Mouse (Mus musculus): Measurements from ENCODE around the gene Zfp691.

The Zfp691 gene

DNA sequence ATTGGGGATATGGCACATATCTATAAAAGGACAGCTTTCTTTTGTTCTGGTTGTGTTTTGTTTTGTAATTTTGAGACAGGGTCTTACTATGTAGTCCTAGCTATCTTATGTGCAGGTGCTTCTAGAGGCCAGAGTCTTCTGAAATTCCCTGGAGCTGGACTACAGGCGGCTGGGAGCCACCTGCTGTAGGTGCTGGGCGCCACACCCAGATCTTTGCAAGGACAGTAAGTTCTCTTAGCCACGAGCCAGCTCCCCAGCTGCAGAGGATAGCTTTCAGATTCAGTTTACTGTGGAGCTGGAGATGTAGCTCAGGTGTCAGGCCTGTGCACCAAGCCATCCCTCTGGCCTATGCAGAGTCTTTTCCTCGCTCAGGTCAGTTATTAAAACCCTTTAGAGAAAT lies 6.9 kb downstream of the Zfp691 start:
- no peak for DNase-seq

DNA sequence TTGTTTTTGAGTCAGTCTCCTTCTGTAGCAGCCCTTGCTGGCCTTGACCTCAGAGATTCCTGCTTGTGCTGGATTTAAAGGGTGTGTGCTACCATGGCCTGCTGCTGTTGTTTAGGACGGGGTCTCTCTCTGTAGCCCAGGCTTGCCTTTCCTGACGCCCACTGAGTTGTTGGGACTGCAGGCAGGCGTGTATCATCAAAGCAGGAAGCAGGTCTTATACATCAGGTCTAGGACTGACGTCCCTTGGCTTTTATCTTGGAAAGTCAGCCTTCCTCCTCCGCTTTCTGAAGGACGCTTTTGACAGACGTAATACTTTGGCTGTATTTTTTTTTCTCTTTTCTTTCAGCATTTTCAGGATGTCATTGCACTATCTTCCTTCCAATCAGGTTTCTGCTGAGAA lies 8.1 kb downstream of the Zfp691 start:
- no peak for DNase-seq

DNA sequence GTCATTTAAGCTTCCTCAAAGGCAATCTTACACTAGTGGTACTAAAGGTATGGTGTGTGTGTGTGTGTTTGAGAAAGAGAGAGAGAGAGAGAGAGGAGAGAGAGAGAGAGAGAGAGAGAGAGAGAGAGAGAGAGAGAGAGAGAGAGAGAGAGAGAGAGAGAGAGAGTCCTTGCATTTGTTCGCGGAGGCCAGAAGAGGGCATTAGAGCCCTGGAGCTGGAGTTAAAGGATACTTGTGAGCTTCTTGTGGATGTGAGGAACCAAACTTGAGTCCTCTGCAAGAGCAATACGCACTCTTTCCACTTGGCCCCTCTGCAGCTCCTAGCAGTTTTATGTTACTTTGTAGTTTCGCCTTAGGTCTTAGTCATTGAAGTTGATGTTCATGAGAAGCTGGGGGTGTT lies 11.0 kb downstream of the Zfp691 start:
- peak; percentile 42 for DNase-seq

DNA sequence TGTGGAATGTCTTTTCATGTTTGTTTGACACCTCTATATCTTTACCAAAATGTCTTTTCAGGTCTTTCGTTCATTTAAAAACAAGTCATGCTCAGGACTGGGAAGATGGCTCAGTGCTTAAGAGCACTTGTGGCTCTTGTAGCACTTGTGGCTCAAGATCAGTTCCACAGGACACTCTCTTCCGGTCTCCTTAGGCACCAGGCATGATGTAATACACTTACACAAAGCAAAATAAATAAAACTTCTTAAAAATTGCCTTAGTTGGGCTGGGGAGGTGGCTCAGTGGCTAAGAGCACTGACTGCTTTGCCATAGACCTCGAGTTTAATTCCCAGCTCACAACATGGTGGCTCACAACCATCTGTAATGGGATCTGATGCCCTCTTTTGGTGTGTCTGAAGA lies 12.6 kb downstream of the Zfp691 start:
- DNase-seq, result no peak

DNA sequence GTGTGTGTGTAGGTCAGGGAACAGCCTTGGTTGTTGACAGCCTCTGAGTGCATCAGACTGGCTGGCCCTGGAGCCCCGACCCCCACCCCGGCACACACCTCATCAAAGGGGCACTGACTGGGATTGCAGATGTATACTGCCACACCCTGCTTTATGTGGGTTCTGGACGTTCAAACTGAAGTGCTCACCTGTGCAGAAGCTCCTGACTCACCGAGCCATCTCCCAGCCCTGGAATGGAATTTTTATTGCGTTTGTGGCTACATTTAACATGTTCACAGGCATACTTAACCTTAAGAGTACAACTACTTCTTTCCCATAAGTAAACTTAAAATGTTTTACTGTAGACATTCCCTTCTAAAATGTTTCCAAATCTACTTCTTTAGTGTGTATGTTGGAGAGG lies 16.1 kb downstream of the Zfp691 start:
- no peak for DNase-seq

DNA sequence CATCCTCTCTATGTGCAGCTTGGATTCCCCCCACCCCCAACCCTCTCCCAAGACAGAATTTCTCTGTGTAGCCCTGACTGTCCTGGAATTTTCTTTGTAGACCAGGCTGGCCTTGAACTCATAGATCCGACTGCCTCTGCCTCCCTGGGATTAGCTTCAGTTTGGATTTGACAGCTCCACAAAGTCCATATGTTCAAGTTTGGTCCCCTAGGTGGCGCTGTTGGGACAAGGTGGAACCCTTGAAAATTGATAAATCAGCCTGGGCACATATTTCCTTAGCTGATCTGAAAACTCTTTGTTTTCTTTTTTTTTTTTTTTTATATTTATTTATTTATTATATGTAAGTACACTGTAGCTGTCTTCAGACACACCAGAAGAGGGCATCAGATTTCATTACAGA lies 16.8 kb downstream of the Zfp691 start:
- DNase-seq, result peak; percentile 68

DNA sequence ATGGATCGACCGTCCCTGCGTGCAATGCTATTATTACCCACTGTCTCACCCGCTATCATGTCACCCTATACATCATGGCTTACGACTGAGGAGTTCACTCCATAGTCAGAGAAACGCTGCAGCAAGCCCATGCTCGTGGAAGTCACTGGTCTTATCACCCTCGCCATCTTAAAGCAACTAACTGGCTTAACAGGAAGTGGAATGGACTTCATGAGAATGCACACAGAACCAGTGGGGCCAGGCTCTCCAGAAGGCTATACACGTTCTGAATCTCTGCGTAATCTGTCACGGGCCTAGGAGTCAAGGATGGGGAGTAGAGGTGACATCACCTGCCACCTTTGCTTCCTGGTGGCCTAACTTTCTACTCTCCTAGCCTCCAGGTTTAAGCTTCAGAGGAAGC lies 25.3 kb downstream of the Zfp691 start:
- DNase-seq, result no peak

DNA sequence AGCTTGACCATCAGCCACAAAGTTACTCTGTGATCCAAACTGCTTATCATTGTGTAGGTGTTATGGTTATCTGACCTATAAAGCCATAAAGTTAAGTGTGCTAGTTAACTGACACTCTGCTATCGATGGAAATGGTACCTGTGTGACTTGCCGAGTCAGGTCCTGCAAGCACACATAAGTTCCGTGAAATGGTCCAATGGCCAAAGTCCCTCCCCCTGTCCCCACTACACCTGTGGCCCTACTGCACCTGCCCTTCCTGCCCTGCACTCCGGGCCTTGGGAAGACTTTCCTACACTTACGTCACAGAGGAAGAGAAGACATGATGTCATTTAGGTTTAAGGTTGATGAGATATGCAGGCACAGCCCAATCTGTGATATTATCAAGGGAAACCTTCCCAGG lies 26.6 kb downstream of the Zfp691 start:
- DNase-seq, result no peak

DNA sequence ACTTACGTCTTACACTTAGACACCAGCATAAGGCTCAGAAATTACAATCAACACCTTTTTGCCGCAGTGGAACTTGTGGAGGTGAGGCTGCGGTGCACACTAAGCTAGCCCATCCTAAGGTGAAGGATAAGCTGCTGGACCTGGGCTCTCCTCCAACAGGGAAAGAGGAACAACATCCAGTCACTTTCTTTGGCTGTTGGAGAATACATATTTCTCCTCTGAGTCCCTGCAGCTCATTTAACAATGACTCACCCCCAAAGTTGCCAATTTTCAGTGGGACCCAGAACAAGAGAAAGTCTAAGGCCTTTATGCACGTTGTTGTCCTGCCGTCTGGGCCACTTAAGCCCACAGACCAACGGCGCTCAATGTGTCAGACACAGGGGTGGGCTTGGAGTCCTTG lies 27.2 kb downstream of the Zfp691 start:
- DNase-seq, result no peak

DNA sequence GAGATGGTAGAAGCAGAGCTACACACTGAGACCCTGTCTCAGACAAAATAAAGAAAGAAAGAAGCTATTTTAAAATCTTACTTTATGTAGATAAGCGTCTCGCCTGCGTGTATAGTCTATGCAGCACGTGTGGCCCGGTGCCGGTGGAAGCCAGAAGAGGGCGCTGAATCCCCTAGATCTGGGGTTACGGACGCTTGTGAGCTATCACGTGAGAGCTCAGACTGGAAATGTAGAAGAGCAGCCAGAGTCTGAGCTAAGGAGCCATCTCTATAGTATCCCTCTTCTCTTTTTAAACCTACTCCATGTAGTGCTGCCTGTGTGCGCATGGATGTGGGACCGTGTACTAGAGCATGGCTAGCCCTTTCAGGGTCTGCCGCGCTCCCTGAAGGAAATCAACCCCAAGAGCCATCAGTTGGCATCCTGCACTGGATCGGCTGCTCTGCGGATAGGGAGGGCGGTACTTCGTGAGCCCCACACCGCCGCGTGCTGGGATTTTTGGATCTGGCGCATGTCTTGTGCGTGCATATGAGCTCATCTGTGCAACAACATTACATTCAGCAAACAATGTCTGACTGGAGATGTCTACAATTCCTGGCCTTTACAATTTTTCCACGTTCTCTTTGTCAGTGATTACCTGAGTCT lies 31.6 kb downstream of the Zfp691 start:
- peak; percentile 82 for DNase-seq

DNA sequence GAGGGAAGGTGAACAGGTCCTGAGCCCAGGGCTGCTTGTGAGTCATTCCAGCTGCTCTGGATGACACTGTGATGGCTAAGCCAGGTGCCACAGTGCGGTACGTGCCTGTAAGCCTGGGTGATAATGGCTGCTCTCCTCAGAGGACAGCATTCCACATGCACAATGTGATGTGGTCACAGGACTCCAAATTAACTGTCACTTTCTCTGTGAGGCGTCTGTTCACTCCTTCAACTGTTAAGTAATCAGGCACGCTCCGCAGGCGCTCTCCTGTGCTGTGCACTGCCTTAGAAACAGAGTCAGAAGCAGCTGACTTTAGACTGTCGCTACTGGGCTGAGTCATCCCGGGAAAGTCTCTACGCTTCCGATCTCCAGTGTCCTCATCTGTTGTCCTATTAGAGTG lies 32.8 kb downstream of the Zfp691 start:
- DNase-seq, result peak; percentile 64

DNA sequence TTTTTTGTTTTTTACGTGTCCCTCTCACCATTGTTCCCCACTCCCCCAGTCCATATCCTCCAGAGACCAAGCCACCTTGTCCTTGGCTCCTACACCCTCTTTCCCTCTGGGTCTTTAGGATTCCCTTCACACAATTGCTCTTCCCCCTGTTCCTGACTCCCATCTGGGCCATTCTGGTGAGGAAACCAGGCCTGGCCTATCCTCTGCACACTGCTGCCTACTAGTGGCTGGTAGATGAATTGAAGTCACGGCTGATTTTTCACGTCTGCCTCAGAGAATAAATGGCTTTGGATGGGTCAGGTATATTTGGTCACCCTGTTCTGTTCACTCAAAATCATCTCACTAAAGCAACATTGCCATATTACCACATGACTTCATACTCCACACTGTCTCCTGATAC lies 33.9 kb downstream of the Zfp691 start:
- peak; percentile 71 for DNase-seq

DNA sequence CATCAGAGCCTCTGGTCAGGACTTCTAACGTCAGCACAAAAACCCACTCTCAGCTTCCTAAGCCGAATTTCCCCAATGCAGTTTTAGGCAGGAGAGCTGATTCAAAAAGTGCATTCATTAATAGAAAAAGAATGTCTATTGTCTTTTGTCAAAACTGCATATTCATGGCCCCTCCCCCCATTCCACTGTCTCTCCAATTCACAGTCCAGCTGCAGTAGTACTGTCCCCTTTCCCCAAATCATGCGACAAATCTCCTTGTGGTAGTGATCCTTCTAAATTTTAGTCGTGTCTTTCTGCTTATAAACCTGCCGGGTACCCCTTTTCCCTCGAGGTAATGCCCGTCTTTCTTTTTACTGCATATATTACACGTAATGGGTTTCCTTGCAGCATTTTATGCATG lies 35.2 kb downstream of the Zfp691 start:
- peak; percentile 59 for DNase-seq

DNA sequence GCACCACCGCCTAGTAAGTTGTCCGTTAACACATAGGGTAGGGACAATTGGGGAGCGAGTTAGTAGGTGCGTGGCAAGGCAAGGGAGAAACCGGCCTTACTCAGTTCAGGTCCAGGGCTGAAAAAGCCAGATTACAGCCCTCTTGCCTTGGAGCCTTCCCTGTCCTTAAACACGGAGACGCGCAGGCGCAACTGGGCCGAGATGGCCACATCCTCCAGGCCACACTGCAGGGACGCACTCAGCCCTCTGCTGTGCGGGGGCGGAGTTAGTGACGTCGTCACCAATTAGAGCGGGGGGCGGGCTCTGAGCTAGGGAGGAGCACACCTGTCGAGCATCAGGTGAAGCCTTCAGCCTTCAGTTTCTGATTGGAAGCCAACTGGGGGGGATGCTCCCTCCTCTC lies 35.8 kb downstream of the Zfp691 start:
- DNase-seq, result peak; percentile 79

DNA sequence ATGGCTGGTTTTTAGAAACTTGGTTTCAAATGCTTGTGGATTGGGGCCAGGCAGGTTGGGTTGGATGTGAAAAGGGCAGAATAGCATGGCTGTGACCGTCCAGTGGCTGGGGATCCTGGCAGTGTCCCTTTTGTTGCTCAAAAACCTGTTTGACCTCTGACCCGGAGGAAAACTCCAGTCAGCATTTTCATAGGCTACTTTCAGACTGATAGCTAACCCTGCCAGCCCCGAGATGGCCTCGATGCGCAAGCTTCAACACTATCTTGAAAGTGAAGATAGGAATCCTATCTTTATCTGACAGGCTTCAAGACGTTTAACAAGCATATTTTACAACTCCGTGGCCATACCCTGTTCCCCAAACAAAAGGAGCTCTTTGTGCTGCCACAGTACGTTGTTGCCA lies 36.7 kb downstream of the Zfp691 start:
- no peak for DNase-seq

DNA sequence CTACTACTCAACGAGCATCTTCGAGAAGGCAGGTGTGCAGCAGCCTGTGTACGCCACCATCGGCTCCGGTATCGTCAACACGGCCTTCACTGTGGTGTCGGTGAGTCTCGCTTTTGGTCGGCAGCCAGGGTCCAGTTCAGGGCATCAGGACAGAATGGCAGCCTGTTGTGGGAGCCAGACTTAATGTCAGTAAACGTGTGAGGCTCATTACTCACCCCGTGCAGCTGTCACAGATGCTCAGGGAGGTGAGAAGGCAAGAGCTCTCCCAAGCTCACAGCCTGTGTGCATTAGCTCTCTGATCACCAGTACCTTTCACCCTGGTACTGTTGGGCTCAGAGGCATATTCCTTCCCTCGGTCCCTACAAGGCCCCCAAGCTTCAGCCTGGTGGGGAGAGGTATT lies 40.1 kb downstream of the Zfp691 start:
- DNase-seq, result no peak

DNA sequence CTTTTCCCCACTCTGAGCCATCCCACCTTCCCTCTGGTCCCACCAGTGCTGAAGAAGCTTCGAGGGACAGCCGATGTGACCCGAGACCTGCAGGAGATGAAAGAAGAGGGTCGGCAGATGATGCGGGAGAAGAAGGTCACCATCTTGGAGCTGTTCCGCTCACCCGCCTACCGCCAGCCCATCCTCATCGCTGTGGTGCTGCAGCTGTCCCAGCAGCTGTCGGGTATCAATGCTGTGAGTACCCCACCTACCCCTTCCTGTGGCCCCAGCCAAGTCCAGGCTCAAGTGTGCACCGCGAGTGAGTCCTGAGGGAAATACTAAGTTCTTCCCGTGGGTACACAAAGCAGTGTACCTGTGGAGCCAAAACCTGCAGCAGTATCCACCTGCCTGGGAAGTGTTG lies 40.7 kb downstream of the Zfp691 start:
- DNase-seq, result no peak

DNA sequence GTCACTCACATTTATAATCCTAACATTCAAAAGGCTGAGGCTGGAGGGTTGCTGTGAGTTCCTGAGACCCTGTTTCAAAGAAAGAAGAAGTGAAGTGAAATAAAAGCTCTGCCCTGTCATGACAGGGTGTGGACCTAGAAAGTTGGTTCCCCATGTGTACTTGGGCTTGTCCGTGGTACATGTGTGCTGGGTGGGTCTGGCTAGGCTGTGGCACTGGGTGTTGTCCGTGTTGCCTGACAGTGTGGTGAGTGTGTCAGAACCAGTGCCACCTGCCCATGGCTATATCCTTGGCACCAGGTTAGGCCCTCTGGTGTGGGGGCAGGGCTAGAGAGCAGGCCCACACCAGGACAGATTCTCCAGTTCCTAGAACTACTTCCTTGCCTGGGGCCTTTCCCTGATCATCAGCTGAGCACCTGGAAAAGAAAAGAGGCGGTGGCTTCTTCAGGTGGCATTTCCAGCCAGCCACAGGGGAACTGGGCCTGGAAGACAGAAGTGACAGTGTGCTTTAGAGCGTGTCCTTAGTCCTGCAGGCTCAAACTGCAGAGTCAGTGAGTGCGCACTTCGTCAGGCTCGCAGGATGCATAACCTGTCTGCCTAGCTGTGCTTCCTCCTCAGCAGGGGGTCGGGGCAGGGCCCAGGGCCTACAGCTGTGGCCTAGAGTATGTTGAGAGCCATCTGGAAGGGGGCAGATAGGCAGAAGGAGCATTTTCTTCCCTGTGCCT lies 42.6 kb downstream of the Zfp691 start:
- DNase-seq, result no peak

DNA sequence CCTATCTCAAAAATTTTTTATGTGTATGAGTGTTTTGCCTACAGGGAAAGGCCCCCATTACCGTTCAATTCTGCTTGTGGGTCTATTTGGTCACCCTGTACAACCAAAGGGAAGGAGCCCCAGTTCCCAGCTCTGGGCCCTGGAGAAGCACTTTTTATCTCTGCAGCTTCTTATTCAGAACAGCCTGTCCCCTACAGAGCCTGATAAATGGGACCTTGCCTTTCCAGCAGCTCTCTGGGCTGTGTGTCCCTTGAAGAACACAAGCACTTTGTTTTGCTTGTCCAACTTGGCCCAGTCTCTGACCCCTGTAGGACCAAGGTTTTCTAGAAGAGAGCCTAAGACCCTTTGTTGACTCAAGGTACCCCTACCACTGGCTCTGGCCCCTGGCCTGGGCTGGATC lies 44.9 kb downstream of the Zfp691 start:
- DNase-seq, result no peak

DNA sequence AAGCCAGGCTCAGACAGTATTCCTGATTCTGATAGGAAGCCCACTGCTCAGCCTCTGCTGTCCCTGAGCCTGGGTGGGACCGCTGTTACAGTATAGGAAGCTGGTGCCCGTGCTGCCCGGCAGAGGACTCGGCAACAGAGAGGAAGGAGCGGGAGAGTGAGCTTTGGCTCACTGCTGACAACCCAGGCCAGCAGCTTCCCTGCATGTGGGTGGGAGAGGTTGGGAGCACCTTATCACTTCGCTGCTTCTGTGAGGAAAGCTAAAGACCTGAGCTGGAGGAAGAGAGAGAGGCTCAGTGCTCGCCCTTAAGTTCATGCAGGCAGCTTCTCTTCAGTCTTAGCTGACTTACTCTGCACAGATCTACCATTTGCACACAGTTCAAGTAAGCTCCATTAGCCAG lies 45.4 kb downstream of the Zfp691 start:
- DNase-seq, result no peak

DNA sequence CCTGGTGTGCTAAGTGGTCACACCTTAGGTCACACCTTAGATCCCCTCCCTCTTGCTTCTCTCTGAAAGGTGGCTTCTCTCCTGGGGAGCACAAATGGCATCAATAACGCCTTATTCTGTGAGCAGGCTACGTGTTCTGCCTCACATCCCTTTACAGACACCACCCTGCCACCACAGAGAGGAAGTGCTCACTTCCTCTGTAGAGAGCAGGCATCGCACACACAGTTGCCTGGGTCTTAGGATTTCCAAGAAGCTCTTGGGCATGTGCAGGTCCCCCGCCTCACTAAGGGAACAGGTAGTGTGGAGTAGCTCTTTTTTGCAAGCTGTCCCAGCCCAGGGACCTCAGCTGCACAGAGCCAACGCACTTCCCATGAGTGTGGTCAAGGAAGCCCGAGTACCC lies 46.8 kb downstream of the Zfp691 start:
- no peak for DNase-seq

DNA sequence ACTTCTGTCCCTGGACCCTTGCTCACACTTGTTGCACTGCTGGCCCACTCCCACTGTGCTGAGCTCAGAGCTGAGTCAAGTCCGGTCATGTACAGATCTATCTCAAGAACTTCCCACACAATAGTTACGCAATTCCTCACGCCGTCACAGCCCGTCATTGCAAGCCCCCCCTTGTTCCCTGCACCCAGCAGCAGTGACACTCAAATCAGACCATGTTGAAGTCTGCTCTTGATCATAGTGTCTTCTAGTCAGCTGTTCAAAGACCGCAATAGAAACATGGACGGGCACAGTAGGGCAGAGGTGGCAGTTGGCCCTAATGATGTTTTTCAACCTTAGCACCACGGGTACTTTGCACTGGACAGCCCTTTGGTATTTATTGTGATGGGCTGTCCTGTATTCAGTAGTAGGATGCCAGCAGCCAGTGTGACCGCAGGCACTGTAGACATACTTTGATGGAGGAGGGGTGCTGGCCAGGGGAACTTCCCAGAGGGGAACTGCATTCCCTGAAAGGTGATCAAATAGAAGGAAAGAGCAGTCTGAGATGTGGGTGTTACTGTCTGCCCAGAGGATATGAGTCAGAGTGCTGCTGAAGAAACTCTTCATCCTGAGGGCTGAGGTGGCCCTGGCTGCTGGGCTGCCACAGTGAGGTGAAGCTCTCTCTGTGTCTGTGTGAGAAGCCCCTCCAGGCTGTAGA lies 48.3 kb downstream of the Zfp691 start:
- DNase-seq, result no peak

DNA sequence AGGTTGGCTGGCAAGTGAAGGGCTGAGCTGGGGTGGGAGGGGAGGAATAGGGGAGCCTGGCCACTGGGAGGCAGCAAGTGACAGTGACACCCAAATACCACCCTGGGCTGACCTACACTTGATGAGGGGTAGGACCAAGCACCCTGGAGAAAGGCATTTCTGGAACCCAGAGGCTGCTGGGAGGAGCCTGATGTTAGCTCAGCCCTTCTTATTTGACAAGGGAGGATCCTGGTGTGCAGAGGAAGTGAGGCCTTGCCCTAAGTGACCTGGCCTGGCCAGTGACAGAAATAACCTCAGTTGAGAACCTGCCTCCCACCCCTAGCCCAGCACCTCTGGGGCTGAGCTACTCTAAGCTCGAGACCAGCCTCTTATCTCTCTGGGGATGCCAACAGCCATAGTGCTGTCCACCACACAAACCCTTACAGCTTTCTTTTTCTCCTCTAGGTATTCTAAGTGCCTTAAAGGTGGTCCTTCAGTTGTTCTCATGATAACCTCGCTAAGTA lies 49.2 kb downstream of the Zfp691 start:
- no peak for DNase-seq

DNA sequence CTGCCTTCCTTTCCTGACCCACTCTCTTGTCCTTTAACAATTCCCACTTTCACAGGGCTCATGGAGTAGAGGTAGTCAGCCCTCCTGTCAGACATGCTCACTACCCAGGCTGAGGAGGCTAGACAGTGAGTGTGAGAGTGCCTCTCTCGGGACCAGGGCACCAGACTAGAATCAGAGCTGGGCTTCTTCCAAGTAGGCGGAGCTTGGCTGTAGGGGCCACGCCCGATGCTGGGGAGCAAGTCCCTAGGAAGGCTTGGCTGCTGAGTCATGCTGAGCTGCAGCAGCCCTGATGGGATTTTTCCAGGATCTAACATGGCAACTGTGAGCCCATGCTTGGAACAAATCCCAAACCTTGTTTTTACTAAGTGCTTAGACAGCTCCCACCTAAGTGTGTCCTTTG lies 52.7 kb downstream of the Zfp691 start:
- peak; percentile 80 for DNase-seq

All from retina, postnatal 1 day (tissue).